In genomic region chr17:78198820-78199219, GRCm38 (mm10) we compare ENCODE assay signal across 9 mouse cellular contexts. TPM values are rescaled to one million over a fixed set of nuclear protein-coding genes. Genes with fewer than 3 reads are reported as not detected.
DNase-seq lines count a peak whose midpoint lies in the region; ATAC-seq and TF ChIP-seq lines count a peak whose summit lies in the region.
"Had no signal": no experiment of that assay in that cellular context is flagged by ENCODE, and none has a peak within 500 bp of the region (broad histone marks: within the 10 kb centered on the region; RNA-seq: fewer than 3 reads in every experiment).

No protein-coding gene starts in this region.

- DNase-seq in heart, adult 8-10 months (ENCODE audit: low spot score), result no peak
- no peak for DNase-seq in hindbrain, embryonic 11.5 days (ENCODE audit: low spot score)
- no peak for DNase-seq in MN1 (ENCODE audit: low spot score)
- no peak for DNase-seq in T-cell, adult 2 months (ENCODE audit: low spot score)
- no peak for DNase-seq in embryo, embryonic 9.5 days (ENCODE audit: extremely low spot score)

- H3K27me3 ChIP-seq in heart, embryonic 14.5 days (ENCODE audit: control insufficient read depth, insufficient read depth, low read length), result peaks cover 5% of the 10 kb centered on the region; the same call in 1 of the 2 replicates
- H3K27me3 ChIP-seq in hindbrain, embryonic 11.5 days (ENCODE audit: control insufficient read depth, insufficient read depth, low read length), result 0 out of 2 replicates have a peak, but pooled peaks cover 2% of the 10 kb centered on the region
- H3K27me3 ChIP-seq in midbrain, embryonic 13.5 days, result peaks cover 9% of the 10 kb centered on the region

- peaks cover 8 to 30% of the 10 kb centered on the region in 2 experiments; a peak in 3 of 4 replicates for H3K4me1 ChIP-seq in heart, embryonic 14.5 days (ENCODE audit: control insufficient read depth in 2 of 2, insufficient read depth in 2 of 2, low read length in 2 of 2)
- H3K4me1 ChIP-seq in cortical plate, adult 2 months (ENCODE audit: control insufficient read depth, insufficient read depth, low read length), result peaks cover 6% of the 10 kb centered on the region
- H3K4me1 ChIP-seq in hindbrain, embryonic 11.5 days (replicated peaks; ENCODE audit: control insufficient read depth, insufficient read depth, low read length), result no peaks in the 10 kb centered on the region
- H3K4me1 ChIP-seq in midbrain, embryonic 13.5 days (replicated peaks), result peaks cover 37% of the 10 kb centered on the region

- no peaks in the 10 kb centered on the region for H3K9me3 ChIP-seq in heart, embryonic 14.5 days (ENCODE audit: control insufficient read depth, low read length)
- no peaks in the 10 kb centered on the region for H3K9me3 ChIP-seq in hindbrain, embryonic 11.5 days (ENCODE audit: control insufficient read depth, low read length)
- no peaks in the 10 kb centered on the region for H3K9me3 ChIP-seq in midbrain, embryonic 13.5 days
- H3K9me3 ChIP-seq: megakaryocyte, embryonic 14.5 days had no signal

- no peak for TF ChIP-seq CTCF in cortical plate, adult 2 months (IDR thresholded peaks at IDR 0.05; ENCODE audit: extremely low read depth, insufficient read depth, low read length)

- peak overlapping the region in 1 of 2 experiments; percentile 67; a peak in 1 of 4 replicates for H3K4me3 ChIP-seq in heart, embryonic 14.5 days (ENCODE audit: control insufficient read depth in 1 of 2, insufficient read depth in 1 of 2, low read depth in 1 of 2, low read length in 2 of 2)
- H3K4me3 ChIP-seq in cortical plate, adult 2 months (ENCODE audit: insufficient read depth, low read length), result peak overlapping the region; percentile 58; the same call in 1 of the 2 replicates
- H3K4me3 ChIP-seq in hindbrain, embryonic 11.5 days (ENCODE audit: low read depth, low read length), result peak overlapping the region; percentile 81; the same call in 1 of the 2 replicates
- peak overlapping the region; percentile 90 for H3K4me3 ChIP-seq in midbrain, embryonic 13.5 days (replicated peaks)

- 18% methylated on average over 4 of the region's 4 CpGs for WGBS in heart, embryonic 14.5 days
- WGBS in hindbrain, embryonic 11.5 days, result 7% methylated on average over 4 of the region's 4 CpGs
- WGBS in midbrain, embryonic 13.5 days, result 16% methylated on average over 4 of the region's 4 CpGs

- no peak overlapping the region for H3K27ac ChIP-seq in heart, embryonic 14.5 days (replicated peaks in 1 of 2; ENCODE audit: control insufficient read depth in 1 of 2, insufficient read depth in 1 of 2, low read depth in 2 of 2, low read length in 2 of 2)
- H3K27ac ChIP-seq in cortical plate, adult 2 months (ENCODE audit: insufficient read depth, low read length), result no peak overlapping the region
- no peak overlapping the region for H3K27ac ChIP-seq in hindbrain, embryonic 11.5 days (ENCODE audit: low read depth, low read length)
- H3K27ac ChIP-seq in midbrain, embryonic 13.5 days, result no peak overlapping the region

- H3K9ac ChIP-seq in heart, embryonic 14.5 days (ENCODE audit: low read length), result no peak overlapping the region
- H3K9ac ChIP-seq in hindbrain, embryonic 11.5 days (ENCODE audit: low read depth, low read length), result no peak overlapping the region
- peak overlapping the region; percentile 83; the same call in 1 of the 2 replicates for H3K9ac ChIP-seq in midbrain, embryonic 13.5 days (replicated peaks)

- TF ChIP-seq POLR2A in cortical plate, adult 2 months (IDR thresholded peaks at IDR 0.05; ENCODE audit: extremely low read depth, insufficient read depth, low read length), result no peak

- H3K4me2 ChIP-seq in heart, embryonic 14.5 days (ENCODE audit: low read length), result peak overlapping the region; percentile 100
- peak overlapping the region; percentile 100 for H3K4me2 ChIP-seq in hindbrain, embryonic 11.5 days (replicated peaks; ENCODE audit: low read depth, low read length)
- peak overlapping the region; percentile 84 for H3K4me2 ChIP-seq in midbrain, embryonic 13.5 days (replicated peaks)

- no peaks in the 10 kb centered on the region for H3K36me3 ChIP-seq in heart, embryonic 14.5 days (ENCODE audit: control insufficient read depth, insufficient read depth, low read length)
- H3K36me3 ChIP-seq in hindbrain, embryonic 11.5 days (ENCODE audit: control insufficient read depth, insufficient read depth, low read length), result no peaks in the 10 kb centered on the region
- H3K36me3 ChIP-seq in midbrain, embryonic 13.5 days, result no peaks in the 10 kb centered on the region

- no peak for ATAC-seq in heart, embryonic 14.5 days (ENCODE audit: insufficient number of reproducible peaks, insufficient read depth, low FRiP score, low read depth)
- ATAC-seq in hindbrain, embryonic 11.5 days (ENCODE audit: low FRiP score), result no peak
- no peak for ATAC-seq in midbrain, embryonic 13.5 days

RNA-seq across cellular contexts. Expression of gene Crim1, which starts 1.2 kb away (rescaled TPM):
- 2.0 and 2.6 TPM in 2 replicates for polyA plus RNA-seq in heart, embryonic 14.5 days (2014; fragmentation: Nextera tagmentation; extraction: Ambion mirVana)
- total RNA-seq in heart, adult 8-10 months (2022), result 10 to 100 TPM; 58.6 to 70.9 (median 67.5) TPM
- polyA plus RNA-seq in cortical plate, adult 2 months (2012; rRNA removed), result 33.5 and 37.7 TPM in 2 replicates
- 5.8 TPM in 2 replicates for polyA plus RNA-seq in hindbrain, embryonic 11.5 days (2014; fragmentation: Nextera tagmentation; extraction: Ambion mirVana)
- polyA plus RNA-seq in midbrain, embryonic 13.5 days (2015; fragmentation: Nextera tagmentation; extraction: Ambion mirVana), result 5.4 and 6.4 TPM in 2 replicates
